25 mouse cellular contexts compared by ENCODE assay signal in the genomic region with DNA sequence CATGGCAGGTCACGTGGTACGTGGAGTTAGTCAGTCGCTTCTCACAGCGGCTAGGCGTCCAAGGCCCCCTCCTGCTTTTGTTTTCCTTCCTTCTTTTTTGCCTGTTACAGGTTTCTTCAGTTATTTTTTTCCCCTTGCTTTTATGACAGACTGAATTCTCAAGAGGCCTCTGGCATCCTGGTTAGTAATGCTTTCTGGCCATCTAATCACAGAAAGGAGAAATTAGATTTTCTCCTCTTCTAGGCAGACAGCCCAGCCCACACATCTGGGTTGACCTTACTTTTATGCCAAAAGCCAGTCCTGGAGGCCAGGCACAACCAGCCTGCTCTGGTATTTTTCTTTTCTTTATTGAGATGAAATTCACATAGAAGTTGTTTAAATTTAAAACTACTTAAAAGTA.
DNase-seq lines count a peak whose midpoint lies in the region; ATAC-seq and TF ChIP-seq lines count a peak whose summit lies in the region.
"Had no signal": no experiment of that assay in that cellular context is flagged by ENCODE, and none has a peak within 500 bp of the region (broad histone marks: within the 10 kb centered on the region; RNA-seq: fewer than 3 reads in every experiment).

No protein-coding gene starts in this region.

- no peak for TF ChIP-seq POLR2A in limb, embryonic 14.5 days (IDR thresholded peaks at IDR 0.05; ENCODE audit: borderline replicate concordance, extremely low read depth, insufficient read depth, insufficient read length)

- no peak overlapping the region for H3K9ac ChIP-seq in limb, embryonic 14.5 days (ENCODE audit: low read depth, low read length, severe bottlenecking)
- H3K9ac ChIP-seq: embryonic facial prominence, embryonic 13.5 days; heart, embryonic 15.5 days; hindbrain, embryonic 14.5 days; intestine, embryonic 15.5 days had no signal

- H3K27me3 ChIP-seq in limb, embryonic 14.5 days (ENCODE audit: control insufficient read depth, insufficient read depth, low read length): no peaks in the 10 kb centered on the region
- H3K27me3 ChIP-seq: embryonic facial prominence, embryonic 13.5 days; heart, embryonic 15.5 days; intestine, embryonic 15.5 days had no signal

- 77% methylated on average over 5 of the region's 5 CpGs for WGBS in limb, embryonic 14.5 days

- intact Hi-C loops in gastrocnemius, adult 2 months (cut with DNase I): no loop called here

- peak; percentile 48 for DNase-seq in adrenal gland, adult 2 months
- no peak for DNase-seq in adrenal gland, adult 8-10 months
- peak; percentile 24 for DNase-seq in gastrocnemius, adult 2 months
- DNase-seq in gastrocnemius, postnatal 10 days: no peak
- peak; percentile 84 for DNase-seq in MN1 (ENCODE audit: low spot score)
- peak; percentile 47 for DNase-seq in limb, embryonic 14.5 days (ENCODE audit: low spot score)
- DNase-seq in right cerebral cortex, postnatal 10 days (ENCODE audit: low spot score in 2 of 2): no peak
- DNase-seq in ovary, adult 18-20 months (ENCODE audit: low spot score): no peak
- DNase-seq: B cell, adult 2 months; cerebellum, adult 11 months; cerebellum, adult 8-10 months; cerebellum, postnatal 25 days; heart, adult 2 months; kidney, adult 18-20 months had no signal

- H3K9me3 ChIP-seq in limb, embryonic 14.5 days (ENCODE audit: control insufficient read depth, low read length): peaks cover 7% of the 10 kb centered on the region
- H3K9me3 ChIP-seq: embryonic facial prominence, embryonic 13.5 days; forebrain, embryonic 10.5 days; heart, embryonic 15.5 days; intestine, embryonic 15.5 days had no signal

- peaks cover 8% of the 10 kb centered on the region; the same call in 1 of the 2 replicates for H3K4me1 ChIP-seq in limb, embryonic 14.5 days (ENCODE audit: control insufficient read depth, insufficient read depth, low read length)
- H3K4me1 ChIP-seq: heart, embryonic 15.5 days; intestine, embryonic 15.5 days had no signal

- H3K4me2 ChIP-seq in limb, embryonic 14.5 days (replicated peaks; ENCODE audit: low read depth, low read length, severe bottlenecking): no peak overlapping the region
- H3K4me2 ChIP-seq: embryonic facial prominence, embryonic 13.5 days; heart, embryonic 11.5 days; heart, embryonic 15.5 days; hindbrain, embryonic 14.5 days; intestine, embryonic 15.5 days had no signal

- no peaks in the 10 kb centered on the region for H3K36me3 ChIP-seq in limb, embryonic 14.5 days (ENCODE audit: control insufficient read depth, insufficient read depth, low read length)
- H3K36me3 ChIP-seq: embryonic facial prominence, embryonic 13.5 days; forebrain, embryonic 10.5 days; G1E; heart, embryonic 15.5 days; intestine, embryonic 15.5 days had no signal

- H3K4me3 ChIP-seq in gastrocnemius, adult 2 months: no peak overlapping the region
- no peak overlapping the region for H3K4me3 ChIP-seq in limb, embryonic 14.5 days (replicated peaks; ENCODE audit: low read length)
- H3K4me3 ChIP-seq: embryonic facial prominence, embryonic 13.5 days; erythroblast, embryonic 14.5 days; forebrain, embryonic 10.5 days; heart, adult 2 months; heart, embryonic 15.5 days; hindbrain, embryonic 10.5 days; intestine, embryonic 15.5 days had no signal

- ATAC-seq in limb, embryonic 14.5 days (ENCODE audit: low FRiP score, low read depth): no peak
- ATAC-seq: CD4-positive, CD25-positive, alpha-beta regulatory T cell, adult 4 months; forebrain, embryonic 14.5 days; intestine, embryonic 15.5 days had no signal

- no peak for TF ChIP-seq CTCF in gastrocnemius, adult 2 months (IDR thresholded peaks at IDR 0.05)

- no peak overlapping the region for H3K27ac ChIP-seq in gastrocnemius, adult 2 months
- H3K27ac ChIP-seq in limb, embryonic 14.5 days (replicated peaks; ENCODE audit: low read depth, low read length): no peak overlapping the region
- H3K27ac ChIP-seq: embryonic facial prominence, embryonic 13.5 days; forebrain, embryonic 10.5 days; heart, adult 2 months; heart, embryonic 15.5 days; hindbrain, embryonic 10.5 days; hindbrain, embryonic 14.5 days; intestine, embryonic 15.5 days had no signal

Comparison
In these comparisons a context has a peak if more than half of its experiments do, and no peak if none do; other contexts are left out.
1. DNase-seq: peak in adrenal gland, adult 2 months (single experiment), gastrocnemius, adult 2 months (single experiment), MN1 (single experiment) and limb, embryonic 14.5 days (single experiment); none in adrenal gland, adult 8-10 months (single experiment), gastrocnemius, postnatal 10 days (single experiment), right cerebral cortex, postnatal 10 days (0 of 2) and ovary, adult 18-20 months (single experiment).